Mouse (Mus musculus) inflammation-experienced regulatory T-cells, adult 16 weeks (primary cell): ENCODE results near the gene 4930578G10Rik. TPM values are rescaled to one million over a fixed set of nuclear protein-coding genes. Genes with fewer than 3 reads are reported as not detected.

Experiments
- polyA plus RNA-seq: library from polyadenylated mRNA; unstranded; fragments of 100-300 nt; shearing (Covaris generic); gene quantifications from one replicate; pipeline ENCODE4 v1.2.1, GENCODE M21; 2017

The 4930578G10Rik gene
- not detected for polyA plus RNA-seq

DNA sequence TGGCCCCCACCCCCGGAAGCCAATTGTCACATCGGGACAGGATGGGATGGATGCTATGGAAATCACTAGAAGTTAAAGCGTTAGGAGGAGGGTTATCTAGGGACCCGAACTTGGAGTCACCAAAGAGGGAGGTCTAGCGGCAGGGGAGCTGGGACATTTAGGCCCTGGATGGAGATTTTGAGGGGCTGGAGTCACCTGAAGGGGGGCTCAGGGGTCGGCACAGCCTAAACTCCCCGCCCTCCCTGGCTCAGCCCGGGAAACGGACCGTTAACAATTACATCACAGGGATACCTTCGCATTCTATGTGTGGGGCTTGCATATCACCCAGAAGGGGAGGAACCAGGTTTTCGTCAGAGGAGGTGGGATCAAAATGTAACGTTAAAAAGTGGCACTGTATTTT is at the start of gene 4930578G10Rik:
TSS of gene 4930578G10Rik (plus strand) at position 301 of the 400 bp plus-strand sequence.

DNA sequence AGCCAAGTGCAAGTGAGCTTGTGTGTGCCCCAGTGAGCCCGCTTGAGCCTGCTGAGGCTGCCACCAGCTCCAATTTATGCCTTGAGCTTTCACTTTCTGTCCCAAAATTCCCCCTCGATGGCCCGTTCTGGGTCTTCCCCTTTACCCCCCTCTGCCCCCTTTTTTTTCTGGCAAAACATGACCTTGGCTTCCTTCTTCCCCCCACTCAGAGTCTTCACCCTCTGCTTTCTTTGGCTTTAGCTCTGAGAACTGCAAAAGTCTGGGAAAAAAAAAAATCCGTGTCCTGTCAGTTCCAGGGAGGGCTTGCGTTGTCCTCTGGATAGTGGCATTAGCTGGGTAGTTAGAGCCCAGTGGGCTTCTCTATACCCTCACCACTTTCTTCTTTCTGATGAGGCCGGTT is 21.1 kb downstream of the 4930578G10Rik start, which contains the start of gene Ccl19:
TSS of gene Ccl19 (minus strand) at position 101 of the 400 bp plus-strand sequence.

DNA sequence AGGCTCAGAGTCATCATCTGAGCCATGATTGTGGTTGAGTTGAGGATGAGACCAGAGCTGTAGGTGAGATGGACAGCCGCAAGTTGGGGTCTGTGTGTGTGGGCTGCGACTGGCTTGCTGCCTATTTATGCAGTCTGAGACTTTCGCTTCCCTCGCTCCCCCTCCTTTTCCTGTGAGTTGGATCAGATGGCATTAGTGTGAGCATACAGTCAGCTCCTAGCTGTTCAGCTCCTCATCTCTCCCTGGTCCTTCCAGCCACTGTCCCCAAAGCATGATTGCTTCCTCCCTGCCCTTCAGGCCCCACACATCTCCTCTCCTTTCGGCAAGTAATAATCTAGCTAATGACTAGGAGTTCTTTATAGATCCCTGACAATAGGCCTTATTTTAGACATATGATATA is 38.5 kb downstream of the 4930578G10Rik start, which contains the start of gene Ccl21a:
TSS of gene Ccl21a (minus strand) at position 101 of the 400 bp plus-strand sequence.

DNA sequence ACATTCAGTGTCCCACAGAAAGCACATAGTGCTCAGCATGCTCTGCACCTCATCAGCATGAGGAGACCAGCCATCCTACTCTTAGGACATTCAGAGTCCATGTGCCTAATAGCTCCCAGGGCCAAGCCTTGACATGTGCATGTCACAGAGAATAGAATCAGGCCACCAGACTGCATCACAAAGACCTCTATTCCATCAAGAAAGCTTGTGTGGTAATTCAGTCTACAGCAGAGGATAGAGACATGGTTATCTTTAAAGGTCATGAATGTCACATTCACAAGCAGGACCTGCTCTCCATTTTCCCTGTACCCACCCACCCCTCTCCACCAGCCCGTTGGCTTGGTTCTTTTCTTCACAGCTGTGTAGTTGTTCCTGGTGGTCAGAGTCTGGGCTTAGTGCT is 118.4 kb downstream of the 4930578G10Rik start, which contains the start of gene Fam205a1:
TSS of gene Fam205a1 (minus strand) at position 101 of the 400 bp plus-strand sequence.

DNA sequence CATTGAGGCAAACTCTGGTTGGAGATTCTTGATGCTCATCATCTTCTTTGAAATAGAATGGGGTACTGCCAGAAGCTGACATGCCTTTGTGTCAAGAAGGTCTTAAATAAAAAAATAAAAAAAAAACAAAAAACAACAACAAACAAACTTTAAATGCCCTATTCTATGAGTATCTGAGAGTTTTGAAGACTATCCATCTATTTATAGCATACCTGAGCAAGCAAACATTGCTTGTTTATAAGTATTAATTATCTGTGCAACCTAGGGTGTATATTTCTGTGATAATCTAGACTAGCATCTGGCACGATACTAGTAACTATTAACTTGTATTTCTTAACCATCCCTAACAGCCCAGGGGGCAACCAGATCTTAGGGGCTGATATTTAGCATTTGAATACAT is 121.3 kb downstream of the 4930578G10Rik start, which contains the start of gene Gm12394:
TSS of gene Gm12394 (minus strand) at position 101 of the 400 bp plus-strand sequence.

GRCm38 (mm10) chr4:42874134-42874533 is 138.8 kb downstream of the 4930578G10Rik start, which contains the start of gene Fam205c:
Gene Fam205c (minus strand): TSS chr4:42874234.

Other genes starting within 250 kb of the 4930578G10Rik start
- not detected for gene Fam205a2, start 207.4 kb upstream of the 4930578G10Rik start, polyA plus RNA-seq
- gene Gm10591, start 123.3 kb upstream of the 4930578G10Rik start, polyA plus RNA-seq: not detected
- not detected for gene Gm2564, start 105.8 kb upstream of the 4930578G10Rik start, polyA plus RNA-seq
- gene Ccl27b, start 80.3 kb upstream of the 4930578G10Rik start, polyA plus RNA-seq: not detected
- not detected for gene Il11ra2, start 73.7 kb upstream of the 4930578G10Rik start, polyA plus RNA-seq
- not detected for gene Ccl19, start 21.0 kb downstream of the 4930578G10Rik start, polyA plus RNA-seq
- gene Ccl21a, start 38.4 kb downstream of the 4930578G10Rik start, polyA plus RNA-seq: not detected
- not detected for gene Fam205a1, start 118.3 kb downstream of the 4930578G10Rik start, polyA plus RNA-seq
- gene Gm12394, start 121.2 kb downstream of the 4930578G10Rik start, polyA plus RNA-seq: not detected
- gene Fam205c, start 138.7 kb downstream of the 4930578G10Rik start, polyA plus RNA-seq: not detected
- gene Phf24, start 181.1 kb downstream of the 4930578G10Rik start, polyA plus RNA-seq: not detected
- gene Dnajb5, start 214.3 kb downstream of the 4930578G10Rik start, polyA plus RNA-seq: 11.7 TPM
- 0.30 TPM for gene 1700022I11Rik, start 234.1 kb downstream of the 4930578G10Rik start, polyA plus RNA-seq